Mouse (Mus musculus) G1E (cell line): ENCODE results near the gene Cyp17a1.

ENCODE experiments used
- CTCF ChIP-seq: IDR thresholded peaks from 2 replicates; pipeline ENCODE4 v1.5.1; 2012; ENCODE audit warnings: low read depth, low read length, inconsistent platforms, mixed read lengths
- GATA1 ChIP-seq: IDR thresholded peaks from 2 replicates; pipeline ENCODE4 v1.6.1; 2012; ENCODE audit warnings: borderline replicate concordance, low read length, inconsistent platforms, mixed read lengths
- GATA2 ChIP-seq: IDR thresholded peaks from 2 replicates; pipeline ENCODE4 v1.6.1; 2012; ENCODE audit warnings: low read depth, low read length, inconsistent platforms, borderline replicate concordance
- POLR2AphosphoS5 ChIP-seq: IDR thresholded peaks from 2 replicates; pipeline ENCODE4 v1.6.1; 2012; ENCODE audit warnings: low read depth, low read length, inconsistent platforms; ENCODE audit not compliant: insufficient replicate concordance
- TAL1 ChIP-seq: conservative IDR thresholded peaks from 2 replicates; pipeline ENCODE4 v1.6.1; 2012; ENCODE audit warnings: low read depth, low read length, inconsistent platforms, mixed read lengths

DNA sequence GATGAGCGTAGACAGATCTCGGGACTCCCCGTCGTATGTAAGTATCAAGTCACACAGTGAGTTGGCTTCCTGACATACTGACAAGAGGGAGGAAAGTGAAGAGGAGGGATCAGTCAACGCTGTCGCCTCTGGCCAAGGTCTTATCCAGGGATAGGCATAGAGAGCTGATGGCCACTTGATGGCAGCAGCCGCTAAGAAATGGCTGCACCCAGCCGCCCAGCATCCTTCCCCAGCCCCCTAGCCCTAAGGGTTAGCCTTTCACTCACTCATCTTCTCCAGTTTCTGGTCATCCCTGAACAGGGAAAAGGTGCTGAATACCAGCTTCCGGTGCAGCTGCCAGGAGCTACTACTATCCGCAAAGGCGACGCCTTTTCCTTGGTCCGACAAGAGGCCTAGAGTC lies 2.3 kb downstream of the Cyp17a1 start:
- TF ChIP-seq CTCF (peak; percentile 24; the same call in 1 of the 2 replicates), POLR2AphosphoS5 (no peak), GATA1 (no peak), TAL1 (no peak), GATA2 (no peak)
